Mouse (Mus musculus): ENCODE data around the gene Ebf1. TPM values are rescaled to one million over a fixed set of nuclear protein-coding genes. Genes with fewer than 3 reads are reported as not detected.

Gene Ebf1
- total and polyA plus RNA-seq, 3 experiments: 0.04 TPM; not detected in 2

GRCm38 (mm10) chr11:44949140-44949539, 332.0 kb downstream of the Ebf1 start:
- no peaks in the 10 kb centered on the region for H3K9me3 ChIP-seq (replicated peaks; ENCODE audit: insufficient read depth, low read length)
- no peak for DNase-seq (ENCODE audit: low read depth, low spot score)
- no peaks in the 10 kb centered on the region for H3K79me2 ChIP-seq (ENCODE audit: control insufficient read depth, insufficient read depth, low read length, poor library complexity)
- H3K27me3 ChIP-seq (ENCODE audit: control insufficient read depth in 1 of 2, insufficient read depth in 2 of 2, low read length in 2 of 2): no peaks in the 10 kb centered on the region
- H3K27ac ChIP-seq (ENCODE audit: control insufficient read depth, low read depth, low read length): no peak overlapping the region
- no peak overlapping the region for H3K9ac ChIP-seq (ENCODE audit: control insufficient read depth, low read depth, low read length, poor library complexity, severe bottlenecking)
- TF ChIP-seq POLR2AphosphoS2 (IDR thresholded peaks at IDR 0.05; ENCODE audit: low read length) (no peak), UBTF (IDR thresholded peaks at IDR 0.05; ENCODE audit: borderline replicate concordance, insufficient read depth, low read depth, low read length) (no peak), ZNF384 (IDR thresholded peaks at IDR 0.05; ENCODE audit: low read depth, low read length) (no peak), TCF12 (IDR thresholded peaks at IDR 0.05; ENCODE audit: low read depth, low read length) (no peak), ZMIZ1 (IDR thresholded peaks at IDR 0.05; ENCODE audit: low read depth, low read length) (no peak)
- no peaks in the 10 kb centered on the region for H3K4me1 ChIP-seq (ENCODE audit: control insufficient read depth in 1 of 2, insufficient read depth in 2 of 2, low read length in 2 of 2)
- H3K4me3 ChIP-seq (ENCODE audit: control insufficient read depth in 1 of 2, insufficient read depth in 1 of 2, low read depth in 2 of 2, low read length in 2 of 2): no peak overlapping the region
- H3K36me3 ChIP-seq (ENCODE audit: control insufficient read depth in 1 of 2, insufficient read depth in 2 of 2, low read length in 2 of 2): no peaks in the 10 kb centered on the region

- no peaks in the 10 kb centered on the region for H3K9me3 ChIP-seq (replicated peaks; ENCODE audit: insufficient read depth, low read length)
- no peak overlapping the region for H3K4me3 ChIP-seq (ENCODE audit: control insufficient read depth in 1 of 2, insufficient read depth in 1 of 2, low read depth in 2 of 2, low read length in 2 of 2)
- no peaks in the 10 kb centered on the region for H3K79me2 ChIP-seq (ENCODE audit: control insufficient read depth, insufficient read depth, low read length, poor library complexity)
- H3K27me3 ChIP-seq (ENCODE audit: control insufficient read depth in 1 of 2, insufficient read depth in 2 of 2, low read length in 2 of 2): no peaks in the 10 kb centered on the region
- no peak for DNase-seq (ENCODE audit: low read depth, low spot score)
- no peak overlapping the region for H3K27ac ChIP-seq (ENCODE audit: control insufficient read depth, low read depth, low read length)
- no peaks in the 10 kb centered on the region for H3K4me1 ChIP-seq (ENCODE audit: control insufficient read depth in 1 of 2, insufficient read depth in 2 of 2, low read length in 2 of 2)
- TF ChIP-seq MAX (IDR thresholded peaks at IDR 0.05; ENCODE audit: low read length): no peak
- no peak for TF ChIP-seq CTCF (IDR thresholded peaks at IDR 0.05 in 2 of 3, conservative IDR thresholded peaks at IDR 0.05 in 1 of 3; ENCODE audit: control insufficient read depth in 1 of 3, insufficient read depth in 1 of 3, low read depth in 2 of 3, low read length in 3 of 3, poor library complexity in 1 of 3, severe bottlenecking in 1 of 3)
- no peak for TF ChIP-seq ZNF384 (IDR thresholded peaks at IDR 0.05; ENCODE audit: low read depth, low read length)
- TF ChIP-seq POLR2AphosphoS5 (IDR thresholded peaks at IDR 0.05; ENCODE audit: borderline replicate concordance, low read depth, low read length): no peak
- no peak for TF ChIP-seq KAT2A (conservative IDR thresholded peaks at IDR 0.05; ENCODE audit: low read depth, low read length)
- TF ChIP-seq CHD1 (IDR thresholded peaks at IDR 0.05; ENCODE audit: low read depth, low read length): no peak
- no peak for TF ChIP-seq MEF2A (IDR thresholded peaks at IDR 0.05; ENCODE audit: extremely low read depth, insufficient replicate concordance, low read depth, low read length, poor library complexity, severe bottlenecking)
- no peak for TF ChIP-seq SIN3A (IDR thresholded peaks at IDR 0.05; ENCODE audit: low read length)
- TF ChIP-seq ZMIZ1 (IDR thresholded peaks at IDR 0.05; ENCODE audit: low read depth, low read length): no peak
- TF ChIP-seq BHLHE40 (IDR thresholded peaks at IDR 0.05; ENCODE audit: borderline replicate concordance, low read depth, low read length): no peak
- TF ChIP-seq HCFC1 (IDR thresholded peaks at IDR 0.05; ENCODE audit: low read depth, low read length): no peak
- no peak for TF ChIP-seq MAFK (IDR thresholded peaks at IDR 0.05; ENCODE audit: borderline replicate concordance, low read depth, low read length)
- no peak for TF ChIP-seq ZKSCAN1 (IDR thresholded peaks at IDR 0.05; ENCODE audit: low read depth, low read length)
- TF ChIP-seq GATA1 (IDR thresholded peaks at IDR 0.05; ENCODE audit: low read depth, low read length): no peak
- no peak for TF ChIP-seq ELF1 (IDR thresholded peaks at IDR 0.05; ENCODE audit: low read depth, low read length)
- no peak overlapping the region for H3K9ac ChIP-seq (ENCODE audit: control insufficient read depth, low read depth, low read length, poor library complexity, severe bottlenecking)
- no peaks in the 10 kb centered on the region for H3K36me3 ChIP-seq (ENCODE audit: control insufficient read depth in 1 of 2, insufficient read depth in 2 of 2, low read length in 2 of 2)
These were observed 333.2 kb downstream of the Ebf1 start for GRCm38 (mm10) chr11:44950319-44950718.

Data from MEL (cell line).